Mouse (Mus musculus): Measurements from ENCODE around the gene Tmem198b. TPM values are rescaled to one million over a fixed set of nuclear protein-coding genes. Genes with fewer than 3 reads are reported as not detected.

Gene Tmem198b
- polyA plus RNA-seq, 1 experiment = 24.2 TPM

GRCm38 (mm10) chr10:128821358-128822056, 17.3 kb upstream of the Tmem198b start, which contains the start of gene Ormdl2:
Gene Ormdl2 (minus strand): TSS chr10:128821645.
- TF ChIP-seq CTCF (IDR thresholded peaks at IDR 0.05; ENCODE audit: borderline replicate concordance, extremely low read depth, insufficient read depth, insufficient read length) (no peak), POLR2A (IDR thresholded peaks at IDR 0.05; ENCODE audit: borderline replicate concordance, extremely low read depth, insufficient read depth, insufficient read length, poor library complexity, severe bottlenecking) (peak; percentile 45; the same call in 1 of the 2 replicates)
- peak; percentile 100 for DNase-seq (ENCODE audit: low read depth)

- TF ChIP-seq CTCF (IDR thresholded peaks at IDR 0.05; ENCODE audit: borderline replicate concordance, extremely low read depth, insufficient read depth, insufficient read length) (no peak), POLR2A (IDR thresholded peaks at IDR 0.05; ENCODE audit: borderline replicate concordance, extremely low read depth, insufficient read depth, insufficient read length, poor library complexity, severe bottlenecking) (no peak)
- no peak for DNase-seq (ENCODE audit: low read depth)
These were observed 16.0 kb upstream of the Tmem198b start for GRCm38 (mm10) chr10:128820217-128820616.

- no peak for TF ChIP-seq POLR2A (IDR thresholded peaks at IDR 0.05; ENCODE audit: borderline replicate concordance, extremely low read depth, insufficient read depth, insufficient read length, poor library complexity, severe bottlenecking)
- TF ChIP-seq CTCF (IDR thresholded peaks at IDR 0.05; ENCODE audit: borderline replicate concordance, extremely low read depth, insufficient read depth, insufficient read length) = no peak
- no peak for DNase-seq (ENCODE audit: low read depth)
These were observed 12.9 kb upstream of the Tmem198b start, which contains the start of gene Sarnp for GRCm38 (mm10) chr10:128817033-128817432. Gene Sarnp (plus strand): TSS chr10:128817333.

- no peak for DNase-seq (ENCODE audit: low read depth)
- TF ChIP-seq POLR2A (IDR thresholded peaks at IDR 0.05; ENCODE audit: borderline replicate concordance, extremely low read depth, insufficient read depth, insufficient read length, poor library complexity, severe bottlenecking) (no peak), CTCF (IDR thresholded peaks at IDR 0.05; ENCODE audit: borderline replicate concordance, extremely low read depth, insufficient read depth, insufficient read length) (no peak)
These were observed 2.8 kb upstream of the Tmem198b start for GRCm38 (mm10) chr10:128807018-128807417.

- TF ChIP-seq CTCF (IDR thresholded peaks at IDR 0.05; ENCODE audit: borderline replicate concordance, extremely low read depth, insufficient read depth, insufficient read length) = no peak
- no peak for TF ChIP-seq POLR2A (IDR thresholded peaks at IDR 0.05; ENCODE audit: borderline replicate concordance, extremely low read depth, insufficient read depth, insufficient read length, poor library complexity, severe bottlenecking)
- DNase-seq (ENCODE audit: low read depth) = no peak
These were observed 1.9 kb upstream of the Tmem198b start for GRCm38 (mm10) chr10:128806086-128806485.

GRCm38 (mm10) chr10:128805092-128806000, 1.2 kb upstream of the Tmem198b start:
- TF ChIP-seq POLR2A (IDR thresholded peaks at IDR 0.05; ENCODE audit: borderline replicate concordance, extremely low read depth, insufficient read depth, insufficient read length, poor library complexity, severe bottlenecking) (peak; percentile 33; the same call in 1 of the 2 replicates), CTCF (IDR thresholded peaks at IDR 0.05; ENCODE audit: borderline replicate concordance, extremely low read depth, insufficient read depth, insufficient read length) (no peak)
- peak; percentile 99 for DNase-seq (ENCODE audit: low read depth)

GRCm38 (mm10) chr10:128803771-128804270, 349 bp downstream of the Tmem198b start, which contains the start of gene Dnajc14:
Gene Dnajc14 (plus strand): TSS chr10:128804062.
- TF ChIP-seq POLR2A (IDR thresholded peaks at IDR 0.05; ENCODE audit: borderline replicate concordance, extremely low read depth, insufficient read depth, insufficient read length, poor library complexity, severe bottlenecking) (peak; percentile 25; the same call in 1 of the 2 replicates), CTCF (IDR thresholded peaks at IDR 0.05; ENCODE audit: borderline replicate concordance, extremely low read depth, insufficient read depth, insufficient read length) (no peak)
- peak; percentile 87 for DNase-seq (ENCODE audit: low read depth)

GRCm38 (mm10) chr10:128803361-128803760, 809 bp downstream of the Tmem198b start:
- TF ChIP-seq POLR2A (IDR thresholded peaks at IDR 0.05; ENCODE audit: borderline replicate concordance, extremely low read depth, insufficient read depth, insufficient read length, poor library complexity, severe bottlenecking) = no peak
- no peak for TF ChIP-seq CTCF (IDR thresholded peaks at IDR 0.05; ENCODE audit: borderline replicate concordance, extremely low read depth, insufficient read depth, insufficient read length)
- no peak for DNase-seq (ENCODE audit: low read depth)

- no peak for DNase-seq (ENCODE audit: low read depth)
- TF ChIP-seq CTCF (IDR thresholded peaks at IDR 0.05; ENCODE audit: borderline replicate concordance, extremely low read depth, insufficient read depth, insufficient read length) = no peak
- no peak for TF ChIP-seq POLR2A (IDR thresholded peaks at IDR 0.05; ENCODE audit: borderline replicate concordance, extremely low read depth, insufficient read depth, insufficient read length, poor library complexity, severe bottlenecking)
These were observed 1.2 kb downstream of the Tmem198b start for GRCm38 (mm10) chr10:128802956-128803355.

- no peak for TF ChIP-seq POLR2A (IDR thresholded peaks at IDR 0.05; ENCODE audit: borderline replicate concordance, extremely low read depth, insufficient read depth, insufficient read length, poor library complexity, severe bottlenecking)
- no peak for TF ChIP-seq CTCF (IDR thresholded peaks at IDR 0.05; ENCODE audit: borderline replicate concordance, extremely low read depth, insufficient read depth, insufficient read length)
- no peak for DNase-seq (ENCODE audit: low read depth)
These were observed 2.1 kb downstream of the Tmem198b start for GRCm38 (mm10) chr10:128801981-128802495.

GRCm38 (mm10) chr10:128798676-128799075, 5.5 kb downstream of the Tmem198b start:
- TF ChIP-seq CTCF (IDR thresholded peaks at IDR 0.05; ENCODE audit: borderline replicate concordance, extremely low read depth, insufficient read depth, insufficient read length) (no peak), POLR2A (IDR thresholded peaks at IDR 0.05; ENCODE audit: borderline replicate concordance, extremely low read depth, insufficient read depth, insufficient read length, poor library complexity, severe bottlenecking) (no peak)
- no peak for DNase-seq (ENCODE audit: low read depth)
